Mouse (Mus musculus): ENCODE data around the gene Pax5. TPM values are rescaled to one million over a fixed set of nuclear protein-coding genes. Genes with fewer than 3 reads are reported as not detected.
A peak's percentile ranks its signal among the peaks of the same experiment; 100 is the strongest.

Gene Pax5
- total and polyA plus RNA-seq, 3 experiments = 0.68 to 1.5 (median 1.1) TPM

DNA sequence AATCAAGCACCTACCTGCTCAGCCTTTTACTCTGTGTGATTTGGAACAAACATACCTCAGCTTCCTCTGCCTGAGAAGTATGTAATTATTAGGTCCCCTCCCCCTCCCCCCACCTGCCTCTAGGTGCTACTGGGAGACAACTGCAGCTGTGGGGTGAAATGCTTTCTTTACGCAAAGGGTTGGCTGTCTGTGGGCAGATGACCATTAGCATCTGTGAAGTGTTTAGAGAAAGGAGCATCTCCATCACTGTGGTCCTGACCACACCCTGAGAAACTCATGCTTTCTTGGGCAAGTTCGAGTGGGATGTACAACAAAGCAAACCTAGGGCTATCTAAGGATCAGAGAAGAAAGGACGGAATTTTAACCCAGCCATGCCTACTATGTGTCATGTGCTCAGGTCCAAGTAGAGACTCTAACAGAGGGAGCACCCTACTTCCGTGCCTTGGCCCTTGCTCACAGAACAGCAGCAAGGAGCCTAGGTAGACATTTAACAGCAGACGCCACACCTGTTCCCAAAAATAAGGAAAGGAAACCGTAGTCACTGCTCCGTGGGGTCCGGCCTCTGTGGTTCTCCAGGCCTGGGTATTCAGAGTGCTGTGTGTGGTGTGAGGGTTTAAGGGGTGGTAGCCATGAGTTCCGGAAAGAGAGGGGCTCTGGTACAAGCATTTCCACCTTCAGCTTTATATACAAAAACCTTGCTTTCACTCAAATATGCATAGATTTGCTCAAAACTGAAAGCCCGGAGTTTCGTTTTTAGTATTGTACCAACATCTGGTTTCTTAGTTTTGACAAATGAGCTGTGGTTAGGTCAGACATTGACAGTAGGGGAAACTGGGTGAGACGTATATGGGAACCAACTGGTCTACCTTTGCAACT, 85.8 kb downstream of the Pax5 start:
- TF ChIP-seq CTCF (IDR thresholded peaks at IDR 0.05) (no peak), EP300 (IDR thresholded peaks at IDR 0.05; ENCODE audit: insufficient read depth, low read depth, low read length) (no peak), POLR2A (IDR thresholded peaks at IDR 0.05; ENCODE audit: insufficient read depth, low read depth, low read length) (no peak)
- Histone ChIP-seq H3K27ac (no peak overlapping the region), H3K27me3 (ENCODE audit: control insufficient read depth, insufficient read depth, low read length) (no peaks in the 10 kb centered on the region), H3K9ac (ENCODE audit: low read depth, low read length) (no peak overlapping the region), H3K36me3 (ENCODE audit: control insufficient read depth, insufficient read depth, low read length) (no peaks in the 10 kb centered on the region), H3K4me1 (ENCODE audit: control insufficient read depth, insufficient read depth, low read length) (no peaks in the 10 kb centered on the region), H3K4me3 (no peak overlapping the region), H3K79me2 (replicated peaks; ENCODE audit: control insufficient read depth, insufficient read depth, low read length) (no peaks in the 10 kb centered on the region)
- DNase-seq = no peak
- intact Hi-C loops (cut with DNase I) = no loop called here
- 82% methylated on average over 12 of the region's 12 CpGs for WGBS

DNA sequence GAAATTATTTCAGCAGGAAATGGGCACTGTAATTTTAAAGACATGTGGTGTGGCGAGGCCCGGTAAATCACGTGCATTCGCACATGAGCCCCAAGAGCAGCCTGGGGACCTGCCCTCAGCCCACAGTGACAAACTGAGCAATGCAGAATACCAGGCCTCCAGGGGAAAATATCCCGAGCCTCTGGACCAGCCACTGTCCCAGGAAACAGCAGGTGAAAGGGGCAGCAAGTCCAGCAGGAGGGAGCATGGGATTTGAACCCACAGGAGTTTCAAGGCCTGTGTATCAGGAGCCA, 86.9 kb downstream of the Pax5 start:
- WGBS = 74% methylated on average over 5 of the region's 5 CpGs
- Histone ChIP-seq H3K27me3 (ENCODE audit: control insufficient read depth, insufficient read depth, low read length) (no peaks in the 10 kb centered on the region), H3K9ac (ENCODE audit: low read depth, low read length) (no peak overlapping the region), H3K4me3 (no peak overlapping the region), H3K4me1 (ENCODE audit: control insufficient read depth, insufficient read depth, low read length) (no peaks in the 10 kb centered on the region), H3K79me2 (replicated peaks; ENCODE audit: control insufficient read depth, insufficient read depth, low read length) (no peaks in the 10 kb centered on the region), H3K27ac (no peak overlapping the region), H3K36me3 (ENCODE audit: control insufficient read depth, insufficient read depth, low read length) (no peaks in the 10 kb centered on the region)
- DNase-seq = no peak
- intact Hi-C loops (cut with DNase I) = no loop called here
- TF ChIP-seq EP300 (IDR thresholded peaks at IDR 0.05; ENCODE audit: insufficient read depth, low read depth, low read length) (no peak), POLR2A (IDR thresholded peaks at IDR 0.05; ENCODE audit: insufficient read depth, low read depth, low read length) (no peak), CTCF (IDR thresholded peaks at IDR 0.05) (no peak)

DNA sequence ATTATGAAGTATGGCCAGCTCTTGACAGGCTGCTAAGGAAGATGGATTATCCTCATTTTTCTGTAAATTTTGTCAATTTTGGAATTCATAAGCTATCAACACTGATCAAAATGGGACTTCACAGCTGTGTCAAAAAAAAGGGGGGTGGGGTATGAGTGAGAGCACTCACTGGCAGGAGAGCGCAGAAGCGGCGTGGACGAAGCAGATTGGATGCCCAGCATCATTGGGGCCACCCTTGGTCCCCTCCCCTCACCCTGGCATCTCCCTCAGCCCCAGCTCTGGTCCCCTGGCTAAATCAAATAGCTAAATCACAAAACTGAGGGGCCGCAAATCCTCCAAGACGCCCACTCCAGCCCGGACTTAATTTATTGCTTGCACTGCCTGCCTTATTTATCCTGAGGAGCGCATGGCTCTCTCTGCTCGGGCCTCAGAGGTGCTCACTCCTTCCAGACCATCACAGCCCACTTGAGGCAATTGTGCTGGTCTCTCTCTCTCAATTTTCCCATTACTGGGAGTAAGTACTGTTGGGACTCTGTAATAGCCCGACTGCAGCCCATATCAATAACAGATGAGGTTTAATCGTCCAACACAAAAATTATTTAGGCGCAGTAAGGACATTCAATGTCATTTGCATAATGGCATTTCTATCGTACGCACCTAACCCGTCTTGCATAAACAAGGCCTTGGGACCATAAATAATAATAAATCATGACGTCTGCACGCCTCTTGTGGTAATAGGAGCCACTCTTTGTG, 87.4 kb downstream of the Pax5 start:
- no peaks in the 10 kb centered on the region for H3K36me3 ChIP-seq (ENCODE audit: control insufficient read depth, insufficient read depth, low read length)
- TF ChIP-seq CTCF (IDR thresholded peaks at IDR 0.05) (no peak), POLR2A (IDR thresholded peaks at IDR 0.05; ENCODE audit: insufficient read depth, low read depth, low read length) (no peak), EP300 (IDR thresholded peaks at IDR 0.05; ENCODE audit: insufficient read depth, low read depth, low read length) (no peak)
- no peak overlapping the region for H3K4me3 ChIP-seq
- DNase-seq = no peak
- no peak overlapping the region for H3K27ac ChIP-seq
- intact Hi-C loops (cut with DNase I) = no loop called here
- 90% methylated on average over 17 of the region's 17 CpGs for WGBS
- no peaks in the 10 kb centered on the region for H3K4me1 ChIP-seq (ENCODE audit: control insufficient read depth, insufficient read depth, low read length)
- no peaks in the 10 kb centered on the region for H3K27me3 ChIP-seq (ENCODE audit: control insufficient read depth, insufficient read depth, low read length)
- no peaks in the 10 kb centered on the region for H3K79me2 ChIP-seq (replicated peaks; ENCODE audit: control insufficient read depth, insufficient read depth, low read length)
- no peak overlapping the region for H3K9ac ChIP-seq (ENCODE audit: low read depth, low read length)

DNA sequence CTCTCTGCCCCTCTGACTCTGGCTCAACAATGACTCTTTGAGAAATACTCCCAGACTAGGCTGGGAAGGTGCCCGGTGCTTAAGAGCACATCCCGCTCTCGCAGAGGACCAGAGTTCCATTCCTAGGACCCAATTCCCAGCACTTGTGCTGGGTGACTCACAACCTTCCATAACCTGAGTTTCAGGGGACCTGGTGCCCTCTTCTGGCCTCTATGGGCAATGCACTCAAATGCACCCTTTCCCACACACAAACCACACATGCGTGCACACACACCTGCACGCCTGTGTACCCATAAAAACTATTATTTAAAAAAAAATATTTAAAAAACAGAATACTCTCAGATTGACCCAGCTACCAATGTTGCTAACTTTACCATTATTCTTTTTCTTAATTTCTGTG, 90.0 kb downstream of the Pax5 start:
- TF ChIP-seq POLR2A (IDR thresholded peaks at IDR 0.05; ENCODE audit: insufficient read depth, low read depth, low read length) = no peak
- TF ChIP-seq CTCF (IDR thresholded peaks at IDR 0.05) = peak; percentile 33
- no peak for TF ChIP-seq EP300 (IDR thresholded peaks at IDR 0.05; ENCODE audit: insufficient read depth, low read depth, low read length)
- H3K4me3 ChIP-seq = no peak overlapping the region
- no peaks in the 10 kb centered on the region for H3K36me3 ChIP-seq (ENCODE audit: control insufficient read depth, insufficient read depth, low read length)
- 95% methylated on average over 5 of the region's 5 CpGs for WGBS
- H3K79me2 ChIP-seq (replicated peaks; ENCODE audit: control insufficient read depth, insufficient read depth, low read length) = no peaks in the 10 kb centered on the region
- no peaks in the 10 kb centered on the region for H3K4me1 ChIP-seq (ENCODE audit: control insufficient read depth, insufficient read depth, low read length)
- H3K27ac ChIP-seq = no peak overlapping the region
- DNase-seq = no peak
- H3K27me3 ChIP-seq (ENCODE audit: control insufficient read depth, insufficient read depth, low read length) = no peaks in the 10 kb centered on the region
- no peak overlapping the region for H3K9ac ChIP-seq (ENCODE audit: low read depth, low read length)
- intact Hi-C loops (cut with DNase I) = no loop called here

DNA sequence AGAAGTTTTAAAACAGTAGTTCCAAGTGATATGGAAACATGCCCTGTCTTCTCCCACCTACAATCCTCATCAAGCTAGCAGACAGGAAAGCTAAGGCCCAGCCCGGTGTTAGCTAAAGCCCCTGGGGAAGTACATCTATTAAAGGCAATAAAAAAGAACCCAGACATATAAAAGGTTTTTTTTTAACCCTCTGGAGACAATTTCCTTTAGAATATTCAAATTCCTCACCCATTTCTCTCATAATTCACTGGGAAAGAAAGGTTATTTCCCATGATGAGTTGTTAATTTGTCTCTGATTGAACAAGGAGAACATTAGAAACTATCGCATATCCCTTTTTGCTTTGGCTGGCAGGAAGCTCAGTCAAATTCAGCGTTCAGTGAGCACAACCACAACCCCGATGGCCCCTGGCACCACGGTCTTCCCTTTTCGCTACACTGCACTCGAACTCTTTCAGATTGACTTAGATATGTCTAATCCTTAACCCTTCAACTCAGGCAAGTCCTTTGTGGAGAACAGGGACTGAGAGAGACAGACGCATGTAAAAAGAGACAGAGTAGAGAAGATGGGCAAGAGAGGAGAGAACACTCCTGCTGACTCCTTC, 96.1 kb downstream of the Pax5 start:
- TF ChIP-seq EP300 (IDR thresholded peaks at IDR 0.05; ENCODE audit: insufficient read depth, low read depth, low read length) = no peak
- TF ChIP-seq CTCF (IDR thresholded peaks at IDR 0.05) = no peak
- no peak for TF ChIP-seq POLR2A (IDR thresholded peaks at IDR 0.05; ENCODE audit: insufficient read depth, low read depth, low read length)
- Histone ChIP-seq H3K79me2 (replicated peaks; ENCODE audit: control insufficient read depth, insufficient read depth, low read length) (no peaks in the 10 kb centered on the region), H3K27me3 (ENCODE audit: control insufficient read depth, insufficient read depth, low read length) (no peaks in the 10 kb centered on the region), H3K4me3 (no peak overlapping the region), H3K9ac (ENCODE audit: low read depth, low read length) (no peak overlapping the region), H3K27ac (no peak overlapping the region), H3K4me1 (ENCODE audit: control insufficient read depth, insufficient read depth, low read length) (no peaks in the 10 kb centered on the region), H3K36me3 (ENCODE audit: control insufficient read depth, insufficient read depth, low read length) (no peaks in the 10 kb centered on the region)
- intact Hi-C loops (cut with DNase I) = no loop called here
- DNase-seq = no peak
- WGBS = 86% methylated on average over 8 of the region's 8 CpGs

DNA sequence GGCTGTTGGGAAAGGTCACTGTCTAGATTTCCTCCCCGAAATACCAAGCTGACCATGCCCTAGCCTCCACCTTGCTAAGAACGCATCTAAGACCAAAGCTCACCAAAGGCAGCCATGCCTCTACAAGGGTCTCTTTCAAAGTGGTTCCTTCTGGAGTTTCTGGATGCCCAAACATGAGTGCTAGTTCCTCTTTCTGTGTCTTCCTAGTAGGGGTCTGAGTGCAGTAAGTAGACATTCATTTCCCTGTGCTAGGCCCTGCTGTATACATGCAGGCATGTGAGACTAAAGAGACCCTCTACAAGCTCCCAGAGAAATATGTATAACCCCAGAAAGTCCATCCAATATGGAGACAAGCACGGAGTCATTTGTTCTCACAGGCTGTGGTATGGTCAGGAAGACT, 97.9 kb downstream of the Pax5 start:
- Histone ChIP-seq H3K4me1 (ENCODE audit: control insufficient read depth, insufficient read depth, low read length) (no peaks in the 10 kb centered on the region), H3K36me3 (ENCODE audit: control insufficient read depth, insufficient read depth, low read length) (no peaks in the 10 kb centered on the region), H3K27ac (no peak overlapping the region), H3K27me3 (ENCODE audit: control insufficient read depth, insufficient read depth, low read length) (no peaks in the 10 kb centered on the region), H3K79me2 (replicated peaks; ENCODE audit: control insufficient read depth, insufficient read depth, low read length) (no peaks in the 10 kb centered on the region), H3K9ac (ENCODE audit: low read depth, low read length) (no peak overlapping the region), H3K4me3 (no peak overlapping the region)
- 77% methylated on average over 3 of the region's 3 CpGs for WGBS
- intact Hi-C loops (cut with DNase I) = no loop called here
- no peak for TF ChIP-seq POLR2A (IDR thresholded peaks at IDR 0.05; ENCODE audit: insufficient read depth, low read depth, low read length)
- no peak for TF ChIP-seq EP300 (IDR thresholded peaks at IDR 0.05; ENCODE audit: insufficient read depth, low read depth, low read length)
- TF ChIP-seq CTCF (IDR thresholded peaks at IDR 0.05) = no peak
- no peak for DNase-seq

Measured in heart, adult 2 months (tissue).